8 mouse cellular contexts compared by ENCODE assay signal in the genomic region with DNA sequence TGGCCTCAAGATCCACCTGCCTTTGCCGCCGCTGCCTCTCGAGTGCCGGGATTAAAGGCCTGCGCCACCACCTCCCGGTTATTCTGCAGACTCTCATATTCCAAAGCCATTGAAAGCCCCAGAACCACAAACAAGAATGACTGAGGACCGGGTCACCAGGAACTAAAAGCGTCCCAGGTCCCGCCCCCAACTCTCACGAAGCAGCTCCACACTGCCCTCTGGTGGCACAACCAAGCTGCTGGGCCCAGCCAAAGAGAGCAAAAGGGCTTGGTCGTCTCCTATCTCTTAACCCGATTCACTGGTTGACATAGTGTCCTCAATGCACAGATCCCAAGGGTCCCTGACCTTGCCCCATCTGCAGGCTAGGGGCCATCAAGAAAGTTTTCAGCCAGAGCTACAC. TPM values are rescaled to one million over a fixed set of nuclear protein-coding genes. Genes with fewer than 3 reads are reported as not detected.
DNase-seq lines count a peak whose midpoint lies in the region; ATAC-seq and TF ChIP-seq lines count a peak whose summit lies in the region.

No protein-coding gene starts in this region.

- DNase-seq in cerebellum, adult 11 months: peak; percentile 84
- DNase-seq in forebrain, embryonic 14.5 days (ENCODE audit: low spot score): peak; percentile 81
- DNase-seq in heart, postnatal 36 days: peak; percentile 92 to 97
- peak; percentile 85 for DNase-seq in layer of hippocampus, adult 11-12 months (ENCODE audit: low spot score)
- peak; percentile 90 to 92 for DNase-seq in lung, adult 18-20 months
- DNase-seq in stomach, postnatal 0 days (ENCODE audit: low spot score): peak; percentile 93

- H3K27me3 ChIP-seq in ES-Bruce4 (ENCODE audit: control insufficient read depth, insufficient read depth, low read length, poor library complexity, severe bottlenecking): 0 out of 2 replicates have a peak, but pooled peaks cover 2% of the 10 kb centered on the region
- peaks cover 47% of the 10 kb centered on the region for H3K27me3 ChIP-seq in forebrain, embryonic 14.5 days (replicated peaks; ENCODE audit: control insufficient read depth, insufficient read depth, low read length)
- peaks cover 58% of the 10 kb centered on the region for H3K27me3 ChIP-seq in neural tube, embryonic 13.5 days
- H3K27me3 ChIP-seq in stomach, postnatal 0 days (ENCODE audit: control insufficient read depth, insufficient read depth, low read length): no peaks in the 10 kb centered on the region

- no peak overlapping the region for H3K27ac ChIP-seq in ES-Bruce4 (ENCODE audit: insufficient read depth, low read length)
- no peak overlapping the region for H3K27ac ChIP-seq in forebrain, embryonic 14.5 days (ENCODE audit: low read depth, low read length)
- H3K27ac ChIP-seq in neural tube, embryonic 13.5 days (replicated peaks): no peak overlapping the region
- peak overlapping the region; percentile 81 for H3K27ac ChIP-seq in stomach, postnatal 0 days (replicated peaks)

- TF ChIP-seq CTCF in ES-Bruce4 (IDR thresholded peaks at IDR 0.05; ENCODE audit: low read depth, low read length): peak; percentile 92
- TF ChIP-seq CTCF in stomach, postnatal 0 days (IDR thresholded peaks at IDR 0.05; ENCODE audit: low read depth): peak; percentile 96

- H3K4me1 ChIP-seq in ES-Bruce4 (ENCODE audit: control insufficient read depth, insufficient read depth, low read length): peaks cover 11% of the 10 kb centered on the region
- peaks cover 4% of the 10 kb centered on the region; the same call in 1 of the 2 replicates for H3K4me1 ChIP-seq in forebrain, embryonic 14.5 days (ENCODE audit: control insufficient read depth, insufficient read depth, low read length)
- H3K4me1 ChIP-seq in neural tube, embryonic 13.5 days (replicated peaks): peaks cover 36% of the 10 kb centered on the region
- H3K4me1 ChIP-seq in stomach, postnatal 0 days (replicated peaks; ENCODE audit: control insufficient read depth, insufficient read depth): peaks cover 3% of the 10 kb centered on the region; the same call in 1 of the 2 replicates

- no peaks in the 10 kb centered on the region for H3K9me3 ChIP-seq in ES-Bruce4 (replicated peaks; ENCODE audit: control insufficient read depth, insufficient read depth, low read length, poor library complexity, severe bottlenecking)
- no peaks in the 10 kb centered on the region for H3K9me3 ChIP-seq in forebrain, embryonic 14.5 days (replicated peaks; ENCODE audit: control insufficient read depth, low read length)
- no peaks in the 10 kb centered on the region for H3K9me3 ChIP-seq in neural tube, embryonic 13.5 days
- H3K9me3 ChIP-seq in stomach, postnatal 0 days (ENCODE audit: control insufficient read depth, low read length): no peaks in the 10 kb centered on the region

- peak overlapping the region; percentile 22 for H3K4me3 ChIP-seq in ES-Bruce4 (ENCODE audit: low read depth, low read length)
- peak overlapping the region; percentile 19; the same call in 1 of the 2 replicates for H3K4me3 ChIP-seq in forebrain, embryonic 14.5 days (ENCODE audit: low read depth, low read length)
- H3K4me3 ChIP-seq in neural tube, embryonic 13.5 days: peak overlapping the region; percentile 24
- peak overlapping the region; percentile 27; the same call in 1 of the 2 replicates for H3K4me3 ChIP-seq in stomach, postnatal 0 days (ENCODE audit: low read depth, low read length)

- no peak for TF ChIP-seq POLR2A in ES-Bruce4 (IDR thresholded peaks at IDR 0.05; ENCODE audit: insufficient read depth, low read length)

- peak; percentile 38; the same call in 1 of the 2 replicates for TF ChIP-seq EP300 in ES-Bruce4 (IDR thresholded peaks at IDR 0.05; ENCODE audit: insufficient read depth, low read depth, low read length)
- no peak for TF ChIP-seq EP300 in stomach, postnatal 0 days (optimal IDR thresholded peaks at IDR 0.05)

- intact Hi-C loops in heart, postnatal 36 days (cut with DNase I): loop anchor here (1.0 kb wide), 1 partner anchor 15 kb away; no protein-coding TSS in a partner anchor

- no peak overlapping the region for H3K9ac ChIP-seq in ES-Bruce4 (ENCODE audit: low read depth, poor library complexity, severe bottlenecking)
- no peak overlapping the region for H3K9ac ChIP-seq in forebrain, embryonic 14.5 days (ENCODE audit: low read length)
- H3K9ac ChIP-seq in neural tube, embryonic 13.5 days: no peak overlapping the region
- peak overlapping the region; percentile 54 for H3K9ac ChIP-seq in stomach, postnatal 0 days (ENCODE audit: low read length)

- 0 out of 2 replicates have a peak, but pooled peaks have one; percentile 21 for ATAC-seq in forebrain, embryonic 14.5 days
- no peak for ATAC-seq in neural tube, embryonic 13.5 days (ENCODE audit: low read depth)
- peak; percentile 54; the same call in 1 of the 2 replicates for ATAC-seq in stomach, postnatal 0 days (ENCODE audit: low FRiP score, low TSS enrichment)

- H3K4me2 ChIP-seq in forebrain, embryonic 14.5 days (ENCODE audit: low read length): peak overlapping the region; percentile 51
- H3K4me2 ChIP-seq in neural tube, embryonic 13.5 days: peak overlapping the region; percentile 51
- peak overlapping the region; percentile 56 for H3K4me2 ChIP-seq in stomach, postnatal 0 days (replicated peaks; ENCODE audit: low read depth)

- 2% methylated on average over 12 of the region's 12 CpGs for WGBS in forebrain, embryonic 14.5 days
- WGBS in neural tube, embryonic 13.5 days: 2% methylated on average over 12 of the region's 12 CpGs
- WGBS in stomach, postnatal 0 days: under 1% methylated on average over 12 of the region's 12 CpGs

- H3K36me3 ChIP-seq in ES-Bruce4 (ENCODE audit: control insufficient read depth, insufficient read depth, low read length, poor library complexity, severe bottlenecking): no peaks in the 10 kb centered on the region
- H3K36me3 ChIP-seq in forebrain, embryonic 14.5 days (ENCODE audit: control insufficient read depth, insufficient read depth, low read length): no peaks in the 10 kb centered on the region
- H3K36me3 ChIP-seq in neural tube, embryonic 13.5 days: no peaks in the 10 kb centered on the region
- no peaks in the 10 kb centered on the region for H3K36me3 ChIP-seq in stomach, postnatal 0 days (ENCODE audit: control insufficient read depth, insufficient read depth, low read length)

RNA-seq across cellular contexts. Expression of gene Trnp1, which starts 3.9 kb away (rescaled TPM):
- polyA plus RNA-seq in ES-Bruce4 (2011; ENCODE audit: insufficient read depth, insufficient read length, low read depth, missing spikeins): 10.4 and 13.6 TPM in 2 replicates
- polyA plus RNA-seq in forebrain, embryonic 14.5 days (2014; fragmentation: Nextera tagmentation; extraction: Ambion mirVana): 5.8 and 6.2 TPM in 2 replicates
- total RNA-seq in heart, postnatal 36 days (2021): 1 to 10 TPM; 1.7 to 2.0 TPM
- 5.0 and 6.7 TPM in 2 replicates for polyA plus RNA-seq in neural tube, embryonic 13.5 days (2015; fragmentation: Nextera tagmentation; extraction: Ambion mirVana)
- polyA plus RNA-seq in stomach, postnatal 0 days (2015; fragmentation: Nextera tagmentation; extraction: Ambion mirVana): 4.0 and 4.4 TPM in 2 replicates

RNA-seq across cellular contexts. Expression of gene Tent5b, which starts 14.5 kb away (rescaled TPM):
- 10.9 and 12.4 TPM in 2 replicates for polyA plus RNA-seq in ES-Bruce4 (2011; ENCODE audit: insufficient read depth, insufficient read length, low read depth, missing spikeins)
- polyA plus RNA-seq in forebrain, embryonic 14.5 days (2014; fragmentation: Nextera tagmentation; extraction: Ambion mirVana): 0.09 and 0.27 TPM in 2 replicates
- total RNA-seq in heart, postnatal 36 days (2021): 1 to 10 TPM; 2.1 to 2.2 TPM
- polyA plus RNA-seq in neural tube, embryonic 13.5 days (2015; fragmentation: Nextera tagmentation; extraction: Ambion mirVana): 0.14 and 0.33 TPM in 2 replicates
- polyA plus RNA-seq in stomach, postnatal 0 days (2015; fragmentation: Nextera tagmentation; extraction: Ambion mirVana): 34.0 and 35.3 TPM in 2 replicates

RNA-seq across cellular contexts. Expression of gene Kdf1, which starts 24.3 kb away (rescaled TPM):
- 10.2 and 13.2 TPM in 2 replicates for polyA plus RNA-seq in ES-Bruce4 (2011; ENCODE audit: insufficient read depth, insufficient read length, low read depth, missing spikeins)
- 0.12 and 0.20 TPM in 2 replicates for polyA plus RNA-seq in forebrain, embryonic 14.5 days (2014; fragmentation: Nextera tagmentation; extraction: Ambion mirVana)
- total RNA-seq in heart, postnatal 36 days (2021): not detected
- 0.15 and 0.39 TPM in 2 replicates for polyA plus RNA-seq in neural tube, embryonic 13.5 days (2015; fragmentation: Nextera tagmentation; extraction: Ambion mirVana)
- polyA plus RNA-seq in stomach, postnatal 0 days (2015; fragmentation: Nextera tagmentation; extraction: Ambion mirVana): 29.2 and 34.2 TPM in 2 replicates

RNA-seq across cellular contexts. Expression of gene Nudc, which starts 51.4 kb away (rescaled TPM):
- polyA plus RNA-seq in ES-Bruce4 (2011; ENCODE audit: insufficient read depth, insufficient read length, low read depth, missing spikeins): 274 and 303 TPM in 2 replicates
- polyA plus RNA-seq in forebrain, embryonic 14.5 days (2014; fragmentation: Nextera tagmentation; extraction: Ambion mirVana): 139 and 181 TPM in 2 replicates
- total RNA-seq in heart, postnatal 36 days (2021): 10 to 100 TPM; 68.6 to 76.2 TPM
- polyA plus RNA-seq in neural tube, embryonic 13.5 days (2015; fragmentation: Nextera tagmentation; extraction: Ambion mirVana): 244 and 267 TPM in 2 replicates
- polyA plus RNA-seq in stomach, postnatal 0 days (2015; fragmentation: Nextera tagmentation; extraction: Ambion mirVana): 122 and 125 TPM in 2 replicates

RNA-seq across cellular contexts. Expression of gene Nr0b2, which starts 58.7 kb away (rescaled TPM):
- not detected in 2 replicates for polyA plus RNA-seq in ES-Bruce4 (2011; ENCODE audit: insufficient read depth, insufficient read length, low read depth, missing spikeins)
- not detected in 2 replicates for polyA plus RNA-seq in forebrain, embryonic 14.5 days (2014; fragmentation: Nextera tagmentation; extraction: Ambion mirVana)
- total RNA-seq in heart, postnatal 36 days (2021): 10 to 100 TPM; 14.2 to 15.3 TPM
- polyA plus RNA-seq in neural tube, embryonic 13.5 days (2015; fragmentation: Nextera tagmentation; extraction: Ambion mirVana): not detected in 2 replicates
- polyA plus RNA-seq in stomach, postnatal 0 days (2015; fragmentation: Nextera tagmentation; extraction: Ambion mirVana): 4.7 and 5.2 TPM in 2 replicates
